Mouse (Mus musculus) heart, postnatal 0 days (tissue): ENCODE results near the gene Prnd.

Experiments used
- CTCF ChIP-seq: IDR thresholded peaks from 2 replicates; pipeline ENCODE4 v1.5.1; 2016; ENCODE audit warnings: antibody characterized with exemption, control low read depth, low read depth
- EP300 ChIP-seq: IDR thresholded peaks from 2 replicates; pipeline ENCODE4 v1.6.1; 2016; ENCODE audit warnings: antibody characterized with exemption, low read depth

DNA sequence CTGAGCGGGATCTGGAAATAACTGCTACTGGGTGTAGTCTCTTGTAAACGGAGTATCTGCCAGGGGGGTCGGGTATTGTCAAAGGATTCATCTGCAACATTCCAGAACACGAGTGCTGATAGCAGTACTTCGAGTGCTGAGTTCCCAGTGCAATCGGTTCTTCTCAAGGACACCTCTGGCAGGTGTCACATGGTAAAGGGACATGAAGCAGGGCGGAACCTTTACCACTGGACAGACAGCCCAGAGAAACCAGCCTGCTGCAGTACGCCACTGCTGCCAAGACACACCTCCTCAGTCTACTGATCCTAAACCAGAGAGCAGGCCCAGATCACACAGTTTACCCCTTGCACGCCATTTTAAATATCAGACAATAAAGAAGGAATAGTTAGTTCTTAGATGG is 4.2 kb downstream of the Prnd start:
- TF ChIP-seq CTCF (no peak), EP300 (peak; percentile 26; the same call in 1 of the 2 replicates)
